Mouse (Mus musculus): ENCODE measurements at regions not wholly inside any gene's neighbourhood (a gene's known extent, or its start where the extent isn't known, plus 50 kb on each side); places are given as distances from the start of the nearest gene placed in this dataset.
A peak's percentile ranks its signal among the peaks of the same experiment; 100 is the strongest.

- DNase-seq (ENCODE audit: low read depth) = no peak
Observed at GRCm38 (mm10) chr13:117334125-117334524, 113.2 kb upstream of the Gm17509 start.

- no peak for DNase-seq (ENCODE audit: low read depth)
Observed at GRCm38 (mm10) chr13:117334539-117334938, 113.7 kb upstream of the Gm17509 start.

- DNase-seq (ENCODE audit: low read depth) = no peak
Observed at GRCm38 (mm10) chr13:117381086-117381595, 160.3 kb upstream of the Gm17509 start.

- DNase-seq (ENCODE audit: low read depth) = no peak
Observed at GRCm38 (mm10) chr13:117383480-117384137, 162.7 kb upstream of the Gm17509 start.

GRCm38 (mm10) chr13:117390287-117390686 lies 169.4 kb upstream of the Gm17509 start:
- DNase-seq (ENCODE audit: low read depth) = no peak

GRCm38 (mm10) chr13:117393488-117393887 lies 172.6 kb upstream of the Gm17509 start:
- DNase-seq (ENCODE audit: low read depth) = no peak

GRCm38 (mm10) chr13:117401245-117401644 lies 180.4 kb upstream of the Gm17509 start:
- no peak for DNase-seq (ENCODE audit: low read depth)

GRCm38 (mm10) chr13:117409940-117410339 lies 189.1 kb upstream of the Gm17509 start:
- DNase-seq (ENCODE audit: low read depth) = no peak

- no peak for DNase-seq (ENCODE audit: low read depth)
Observed at GRCm38 (mm10) chr13:117413616-117414015, 188.5 kb upstream of the Hcn1 start.

- no peak for DNase-seq (ENCODE audit: low read depth)
Observed at GRCm38 (mm10) chr13:117423558-117423957, 178.6 kb upstream of the Hcn1 start.

GRCm38 (mm10) chr13:117425015-117425414 lies 177.1 kb upstream of the Hcn1 start:
- DNase-seq (ENCODE audit: low read depth) = no peak

GRCm38 (mm10) chr13:117467407-117467806 lies 134.7 kb upstream of the Hcn1 start:
- no peak for DNase-seq (ENCODE audit: low read depth)

- DNase-seq (ENCODE audit: low read depth) = no peak
Observed at GRCm38 (mm10) chr13:117472726-117473125, 129.4 kb upstream of the Hcn1 start.

GRCm38 (mm10) chr13:117482624-117483023 lies 119.5 kb upstream of the Hcn1 start:
- DNase-seq (ENCODE audit: low read depth) = no peak

- no peak for DNase-seq (ENCODE audit: low read depth)
Observed at GRCm38 (mm10) chr13:117508746-117509145, 93.4 kb upstream of the Hcn1 start.

GRCm38 (mm10) chr13:117550108-117550507 lies 52.0 kb upstream of the Hcn1 start:
- peak; percentile 8 for DNase-seq (ENCODE audit: low read depth)

Data from c-Kit-positive CD71-negative TER-119-negative erythroid progenitor cells, embryonic 14.5 days (primary cell).